Mouse (Mus musculus): ENCODE measurements around the gene Nphs1.

GRCm38 (mm10) chr7:30459484-30459883 is 1.4 kb downstream of the Nphs1 start:
- no peak for TF ChIP-seq POLR2A (IDR thresholded peaks at IDR 0.05; ENCODE audit: low read depth, low read length)
- TF ChIP-seq CTCF (IDR thresholded peaks at IDR 0.05; ENCODE audit: extremely low read depth, insufficient read depth, insufficient read length, insufficient replicate concordance): no peak
